ENCODE assay signal across 10 mouse cellular contexts in genomic region chr4:126105131-126105783, GRCm38 (mm10). TPM values are rescaled to one million over a fixed set of nuclear protein-coding genes. Genes with fewer than 3 reads are reported as not detected.
DNase-seq lines count a peak whose midpoint lies in the region; ATAC-seq lines count a peak whose summit lies in the region.
"Had no signal": no experiment of that assay in that cellular context is flagged by ENCODE, and none has a peak within 500 bp of the region (broad histone marks: within the 10 kb centered on the region; RNA-seq: fewer than 3 reads in every experiment).

No protein-coding gene starts in this region.

- peak overlapping the region; percentile 99 for H3K4me2 ChIP-seq in heart, embryonic 12.5 days
- peak overlapping the region; percentile 97 for H3K4me2 ChIP-seq in hindbrain, embryonic 12.5 days (replicated peaks)
- H3K4me2 ChIP-seq in midbrain, embryonic 12.5 days (replicated peaks): peak overlapping the region; percentile 85

- no peaks in the 10 kb centered on the region for H3K9me3 ChIP-seq in heart, embryonic 12.5 days (replicated peaks)
- no peaks in the 10 kb centered on the region for H3K9me3 ChIP-seq in hindbrain, embryonic 12.5 days (replicated peaks)
- H3K9me3 ChIP-seq in midbrain, embryonic 12.5 days: no peaks in the 10 kb centered on the region
- H3K9me3 ChIP-seq: G1E had no signal

- WGBS in heart, embryonic 12.5 days: 61% methylated on average over 7 of the region's 7 CpGs
- WGBS in hindbrain, embryonic 12.5 days: 49% methylated on average over 7 of the region's 7 CpGs
- WGBS in midbrain, embryonic 12.5 days: 56% methylated on average over 7 of the region's 7 CpGs

- H3K27me3 ChIP-seq in heart, embryonic 12.5 days (replicated peaks): no peaks in the 10 kb centered on the region
- no peaks in the 10 kb centered on the region for H3K27me3 ChIP-seq in hindbrain, embryonic 12.5 days
- no peaks in the 10 kb centered on the region for H3K27me3 ChIP-seq in midbrain, embryonic 12.5 days

- no peak for ATAC-seq in heart, embryonic 12.5 days (ENCODE audit: insufficient number of reproducible peaks, low FRiP score)
- ATAC-seq in hindbrain, embryonic 12.5 days (ENCODE audit: low FRiP score): no peak
- ATAC-seq in midbrain, embryonic 12.5 days (ENCODE audit: low FRiP score, low read depth): no peak
- no peak for ATAC-seq in erythroid progenitor cell, adult 5-6 weeks (replicated peaks; ENCODE audit: low FRiP score, poor library complexity, severe bottlenecking)

- H3K36me3 ChIP-seq in heart, embryonic 12.5 days: peaks cover 4% of the 10 kb centered on the region; the same call in 1 of the 2 replicates
- 0 out of 2 replicates have a peak, but pooled peaks cover under 1% of the 10 kb centered on the region for H3K36me3 ChIP-seq in hindbrain, embryonic 12.5 days
- H3K36me3 ChIP-seq in midbrain, embryonic 12.5 days: no peaks in the 10 kb centered on the region

- no peak overlapping the region for H3K9ac ChIP-seq in heart, embryonic 12.5 days
- peak overlapping the region; percentile 91 for H3K9ac ChIP-seq in hindbrain, embryonic 12.5 days
- H3K9ac ChIP-seq in midbrain, embryonic 12.5 days (replicated peaks): peak overlapping the region; percentile 75; the same call in 1 of the 2 replicates

- DNase-seq in heart, adult 18-20 months: no peak
- DNase-seq in brain, adult 2 months (ENCODE audit: low read depth, low spot score): peak; percentile 69
- no peak for DNase-seq in spleen, postnatal 36 days (ENCODE audit: low spot score in 2 of 2)
- no peak for DNase-seq in layer of hippocampus, adult 11-12 months (ENCODE audit: low spot score)

- peaks cover 73% of the 10 kb centered on the region for H3K4me1 ChIP-seq in heart, embryonic 12.5 days (replicated peaks)
- H3K4me1 ChIP-seq in hindbrain, embryonic 12.5 days: peaks cover 57% of the 10 kb centered on the region
- peaks cover 49% of the 10 kb centered on the region for H3K4me1 ChIP-seq in midbrain, embryonic 12.5 days

- H3K4me3 ChIP-seq in heart, embryonic 12.5 days: peak overlapping the region; percentile 81
- H3K4me3 ChIP-seq in hindbrain, embryonic 12.5 days: peak overlapping the region; percentile 94
- H3K4me3 ChIP-seq in midbrain, embryonic 12.5 days: peak overlapping the region; percentile 71

- no peak overlapping the region for H3K27ac ChIP-seq in heart, embryonic 12.5 days (ENCODE audit: poor library complexity, severe bottlenecking)
- no peak overlapping the region for H3K27ac ChIP-seq in hindbrain, embryonic 12.5 days
- H3K27ac ChIP-seq in midbrain, embryonic 12.5 days (replicated peaks): no peak overlapping the region

RNA-seq across cellular contexts. Expression of gene Stk40, which starts 1.5 kb away (rescaled TPM):
- polyA plus RNA-seq in heart, embryonic 12.5 days (2016; fragmentation: Nextera tagmentation; extraction: Ambion mirVana): 35.0 and 35.2 TPM in 2 replicates
- total RNA-seq in heart, adult 18-20 months (2021): 10 to 100 TPM; 41.4 to 52.6 TPM
- 49.4 and 51.0 TPM in 2 replicates for polyA plus RNA-seq in hindbrain, embryonic 12.5 days (2016; fragmentation: Nextera tagmentation; extraction: Ambion mirVana)
- 48.8 and 49.0 TPM in 2 replicates for polyA plus RNA-seq in midbrain, embryonic 12.5 days (2016; fragmentation: Nextera tagmentation; extraction: Ambion mirVana)
- 4.7 and 10.1 TPM in 2 replicates for total RNA-seq in erythroid progenitor cell, adult 5-6 weeks (2015; ENCODE audit: low replicate concordance)
- total RNA-seq in erythroid progenitor cell, adult 5-6 weeks (2017; ENCODE audit: low replicate concordance): 2.4 and 6.4 TPM in 2 replicates

RNA-seq across cellular contexts. Expression of gene Lsm10, which starts 8.8 kb away (rescaled TPM):
- 36.3 and 41.2 TPM in 2 replicates for polyA plus RNA-seq in heart, embryonic 12.5 days (2016; fragmentation: Nextera tagmentation; extraction: Ambion mirVana)
- 10 to 100 TPM; 13.3 to 15.3 TPM for total RNA-seq in heart, adult 18-20 months (2021)
- 37.7 and 39.6 TPM in 2 replicates for polyA plus RNA-seq in hindbrain, embryonic 12.5 days (2016; fragmentation: Nextera tagmentation; extraction: Ambion mirVana)
- 42.1 and 42.9 TPM in 2 replicates for polyA plus RNA-seq in midbrain, embryonic 12.5 days (2016; fragmentation: Nextera tagmentation; extraction: Ambion mirVana)
- 18.0 and 73.2 TPM in 2 replicates for total RNA-seq in erythroid progenitor cell, adult 5-6 weeks (2015; ENCODE audit: low replicate concordance)
- total RNA-seq in erythroid progenitor cell, adult 5-6 weeks (2017; ENCODE audit: low replicate concordance): 2.2 and 4.1 TPM in 2 replicates

RNA-seq across cellular contexts. Expression of gene Eva1b, which starts 42.3 kb away (rescaled TPM):
- 30.6 and 31.2 TPM in 2 replicates for polyA plus RNA-seq in heart, embryonic 12.5 days (2016; fragmentation: Nextera tagmentation; extraction: Ambion mirVana)
- 1 to 10 TPM; 8.8 to 9.5 TPM for total RNA-seq in heart, adult 18-20 months (2021)
- polyA plus RNA-seq in hindbrain, embryonic 12.5 days (2016; fragmentation: Nextera tagmentation; extraction: Ambion mirVana): 35.4 and 40.0 TPM in 2 replicates
- 18.6 and 26.8 TPM in 2 replicates for polyA plus RNA-seq in midbrain, embryonic 12.5 days (2016; fragmentation: Nextera tagmentation; extraction: Ambion mirVana)
- not detected in 2 replicates for total RNA-seq in erythroid progenitor cell, adult 5-6 weeks (2015; ENCODE audit: low replicate concordance)
- 0.51 TPM in 1 of 2 replicates, not detected in the other for total RNA-seq in erythroid progenitor cell, adult 5-6 weeks (2017; ENCODE audit: low replicate concordance)

RNA-seq across cellular contexts. Expression of gene Oscp1, which starts 46.9 kb away (rescaled TPM):
- polyA plus RNA-seq in heart, embryonic 12.5 days (2016; fragmentation: Nextera tagmentation; extraction: Ambion mirVana): 5.9 and 7.7 TPM in 2 replicates
- 1 to 10 TPM; 2.3 to 2.4 TPM for total RNA-seq in heart, adult 18-20 months (2021)
- 23.5 and 25.0 TPM in 2 replicates for polyA plus RNA-seq in hindbrain, embryonic 12.5 days (2016; fragmentation: Nextera tagmentation; extraction: Ambion mirVana)
- polyA plus RNA-seq in midbrain, embryonic 12.5 days (2016; fragmentation: Nextera tagmentation; extraction: Ambion mirVana): 31.6 and 31.8 TPM in 2 replicates
- 1.3 and 14.8 TPM in 2 replicates for total RNA-seq in erythroid progenitor cell, adult 5-6 weeks (2015; ENCODE audit: low replicate concordance)
- 5.6 and 8.9 TPM in 2 replicates for total RNA-seq in erythroid progenitor cell, adult 5-6 weeks (2017; ENCODE audit: low replicate concordance)

RNA-seq across cellular contexts. Expression of gene Sh3d21, which starts 58.0 kb away (rescaled TPM):
- polyA plus RNA-seq in heart, embryonic 12.5 days (2016; fragmentation: Nextera tagmentation; extraction: Ambion mirVana): 2.7 and 3.6 TPM in 2 replicates
- total RNA-seq in heart, adult 18-20 months (2021): 1 to 10 TPM; 1.3 to 2.4 TPM
- 3.7 and 5.3 TPM in 2 replicates for polyA plus RNA-seq in hindbrain, embryonic 12.5 days (2016; fragmentation: Nextera tagmentation; extraction: Ambion mirVana)
- polyA plus RNA-seq in midbrain, embryonic 12.5 days (2016; fragmentation: Nextera tagmentation; extraction: Ambion mirVana): 1.6 and 1.7 TPM in 2 replicates
- total RNA-seq in erythroid progenitor cell, adult 5-6 weeks (2015; ENCODE audit: low replicate concordance): 1.8 TPM in 1 of 2 replicates, not detected in the other
- total RNA-seq in erythroid progenitor cell, adult 5-6 weeks (2017; ENCODE audit: low replicate concordance): 0.90 TPM in 1 of 2 replicates, not detected in the other
- total RNA-seq: common myeloid progenitor, adult 5-6 weeks had no signal
